Comparison of ENCODE assay signal across 8 mouse cellular contexts in genomic region chr7:31149751-31150565, GRCm38 (mm10). TPM values are rescaled to one million over a fixed set of nuclear protein-coding genes. Genes with fewer than 3 reads are reported as not detected.
DNase-seq lines count a peak whose midpoint lies in the region; ATAC-seq lines count a peak whose summit lies in the region.

No protein-coding gene starts in this region.

- peaks cover 26 to 32% of the 10 kb centered on the region in 2 experiments for H3K4me1 ChIP-seq in heart, embryonic 14.5 days (ENCODE audit: control insufficient read depth in 2 of 2, insufficient read depth in 2 of 2, low read length in 2 of 2)
- H3K4me1 ChIP-seq in hindbrain, embryonic 16.5 days (ENCODE audit: control insufficient read depth, insufficient read depth, low read depth, low read length) = peaks cover 30% of the 10 kb centered on the region
- H3K4me1 ChIP-seq in midbrain, embryonic 15.5 days = peaks cover 27% of the 10 kb centered on the region

- DNase-seq in heart, postnatal 4 days = no peak
- peak; percentile 43 for DNase-seq in embryo, embryonic 10 days (ENCODE audit: low spot score)
- no peak for DNase-seq in ovary, postnatal 36 days (ENCODE audit: low spot score)
- DNase-seq in adrenal gland, adult 8-10 months = no peak

- 5% methylated on average over 20 of the region's 20 CpGs for WGBS in heart, embryonic 14.5 days
- WGBS in hindbrain, embryonic 16.5 days = under 1% methylated on average over 20 of the region's 20 CpGs
- WGBS in midbrain, embryonic 15.5 days = 1% methylated on average over 20 of the region's 20 CpGs

- H3K27ac ChIP-seq in heart, embryonic 14.5 days (replicated peaks in 1 of 2; ENCODE audit: control insufficient read depth in 1 of 2, insufficient read depth in 1 of 2, low read depth in 2 of 2, low read length in 2 of 2) = peak overlapping the region; percentile 77 to 80
- H3K27ac ChIP-seq in hindbrain, embryonic 16.5 days (ENCODE audit: low read depth, low read length) = peak overlapping the region; percentile 98
- peak overlapping the region; percentile 93 for H3K27ac ChIP-seq in midbrain, embryonic 15.5 days

- ATAC-seq in heart, embryonic 14.5 days (ENCODE audit: insufficient number of reproducible peaks, insufficient read depth, low FRiP score, low read depth) = no peak
- peak; percentile 36 for ATAC-seq in CD4-positive, CD25-positive, alpha-beta regulatory T cell, adult 4 months
- ATAC-seq in hindbrain, embryonic 16.5 days = peak; percentile 18
- ATAC-seq in midbrain, embryonic 15.5 days (replicated peaks) = peak; percentile 18

- no peaks in the 10 kb centered on the region for H3K9me3 ChIP-seq in heart, embryonic 14.5 days (ENCODE audit: control insufficient read depth, low read length)
- no peaks in the 10 kb centered on the region for H3K9me3 ChIP-seq in hindbrain, embryonic 16.5 days (ENCODE audit: control insufficient read depth, low read length)
- H3K9me3 ChIP-seq in midbrain, embryonic 15.5 days = no peaks in the 10 kb centered on the region

- peak overlapping the region; percentile 85 for H3K4me2 ChIP-seq in heart, embryonic 14.5 days (ENCODE audit: low read length)
- peak overlapping the region; percentile 90 for H3K4me2 ChIP-seq in hindbrain, embryonic 16.5 days (ENCODE audit: low read length)
- peak overlapping the region; percentile 75 for H3K4me2 ChIP-seq in midbrain, embryonic 15.5 days

- peak overlapping the region; percentile 82 to 97 for H3K4me3 ChIP-seq in heart, embryonic 14.5 days (ENCODE audit: control insufficient read depth in 1 of 2, insufficient read depth in 1 of 2, low read depth in 1 of 2, low read length in 2 of 2)
- H3K4me3 ChIP-seq in hindbrain, embryonic 16.5 days (ENCODE audit: low read length) = peak overlapping the region; percentile 90
- H3K4me3 ChIP-seq in midbrain, embryonic 15.5 days = peak overlapping the region; percentile 63

- H3K9ac ChIP-seq in heart, embryonic 14.5 days (ENCODE audit: low read length) = peak overlapping the region; percentile 98
- H3K9ac ChIP-seq in hindbrain, embryonic 16.5 days (ENCODE audit: low read depth, low read length) = peak overlapping the region; percentile 99
- peak overlapping the region; percentile 90 for H3K9ac ChIP-seq in midbrain, embryonic 15.5 days

- H3K36me3 ChIP-seq in heart, embryonic 14.5 days (ENCODE audit: control insufficient read depth, insufficient read depth, low read length) = 0 out of 2 replicates have a peak, but pooled peaks cover 4% of the 10 kb centered on the region
- no peaks in the 10 kb centered on the region for H3K36me3 ChIP-seq in hindbrain, embryonic 16.5 days (ENCODE audit: control insufficient read depth, insufficient read depth, low read length)
- H3K36me3 ChIP-seq in midbrain, embryonic 15.5 days (replicated peaks) = no peaks in the 10 kb centered on the region

- H3K27me3 ChIP-seq in heart, embryonic 14.5 days (ENCODE audit: control insufficient read depth, insufficient read depth, low read length) = no peaks in the 10 kb centered on the region
- H3K27me3 ChIP-seq in hindbrain, embryonic 16.5 days (replicated peaks; ENCODE audit: control insufficient read depth, insufficient read depth, low read length) = no peaks in the 10 kb centered on the region
- H3K27me3 ChIP-seq in midbrain, embryonic 15.5 days (replicated peaks) = no peaks in the 10 kb centered on the region

RNA-seq across cellular contexts. Expression of gene Gramd1a, which starts 5.7 kb away (rescaled TPM):
- polyA plus RNA-seq in heart, embryonic 14.5 days (2014; fragmentation: Nextera tagmentation; extraction: Ambion mirVana) = 45.9 and 51.4 TPM in 2 replicates
- total RNA-seq in heart, postnatal 4 days (2021) = 10 to 100 TPM; 32.9 to 36.0 TPM
- polyA plus RNA-seq in CD4-positive, CD25-positive, alpha-beta regulatory T cell, adult 4 months (2017; shearing (Covaris generic)) = 100 to 1,000 TPM in 1 of 2 experiments, 10 to 100 TPM in 1; 83.7 to 103 TPM
- 203 and 222 TPM in 2 replicates for polyA plus RNA-seq in hindbrain, embryonic 16.5 days (2015; fragmentation: Nextera tagmentation; extraction: Ambion mirVana)
- polyA plus RNA-seq in midbrain, embryonic 15.5 days (2015; fragmentation: Nextera tagmentation; extraction: Ambion mirVana) = 262 and 274 TPM in 2 replicates
- 10 to 100 TPM; 37.7 to 65.1 (median 55.4) TPM for total RNA-seq in adrenal gland, adult 8-10 months (2022)

RNA-seq across cellular contexts. Expression of gene Scn1b, which starts 23.2 kb away (rescaled TPM):
- 3.4 and 3.7 TPM in 2 replicates for polyA plus RNA-seq in heart, embryonic 14.5 days (2014; fragmentation: Nextera tagmentation; extraction: Ambion mirVana)
- total RNA-seq in heart, postnatal 4 days (2021) = 10 to 100 TPM in 1 of 2 experiments, 1 to 10 TPM in 1; 8.2 to 10.4 TPM
- polyA plus RNA-seq in CD4-positive, CD25-positive, alpha-beta regulatory T cell, adult 4 months (2017; shearing (Covaris generic)) = not detected
- polyA plus RNA-seq in hindbrain, embryonic 16.5 days (2015; fragmentation: Nextera tagmentation; extraction: Ambion mirVana) = 19.0 TPM in 2 replicates
- 9.2 and 9.9 TPM in 2 replicates for polyA plus RNA-seq in midbrain, embryonic 15.5 days (2015; fragmentation: Nextera tagmentation; extraction: Ambion mirVana)
- total RNA-seq in adrenal gland, adult 8-10 months (2022) = 10 to 100 TPM; 14.2 to 27.2 (median 18.9) TPM

RNA-seq across cellular contexts. Expression of gene Hpn, which starts 34.9 kb away (rescaled TPM):
- polyA plus RNA-seq in heart, embryonic 14.5 days (2014; fragmentation: Nextera tagmentation; extraction: Ambion mirVana) = 1.4 and 2.0 TPM in 2 replicates
- total RNA-seq in heart, postnatal 4 days (2021) = 1 to 10 TPM; 2.2 to 2.6 TPM
- 10 to 100 TPM in 1 of 2 experiments, 1 to 10 TPM in 1; 6.0 to 12.2 TPM for polyA plus RNA-seq in CD4-positive, CD25-positive, alpha-beta regulatory T cell, adult 4 months (2017; shearing (Covaris generic))
- polyA plus RNA-seq in hindbrain, embryonic 16.5 days (2015; fragmentation: Nextera tagmentation; extraction: Ambion mirVana) = 0.61 and 0.75 TPM in 2 replicates
- 0.47 and 0.80 TPM in 2 replicates for polyA plus RNA-seq in midbrain, embryonic 15.5 days (2015; fragmentation: Nextera tagmentation; extraction: Ambion mirVana)
- 1 to 10 TPM in 3 of 4 experiments, under 1 TPM in 1; 0.26 to 1.5 (median 1.2) TPM for total RNA-seq in adrenal gland, adult 8-10 months (2022)
